Mouse (Mus musculus): ENCODE measurements around the gene H1foo. TPM values are rescaled to one million over a fixed set of nuclear protein-coding genes. Genes with fewer than 3 reads are reported as not detected.
A peak's percentile ranks its signal among the peaks of the same experiment; 100 is the strongest.

Gene H1foo
- polyA plus RNA-seq, 1 experiment from 2014 or later = not detected

GRCm38 (mm10) chr6:115932391-115932790 lies 12.3 kb upstream of the H1foo start:
- Histone ChIP-seq H3K27me3 (ENCODE audit: low read depth, poor library complexity, severe bottlenecking) (no peaks in the 10 kb centered on the region), H3K4me1 (peaks cover 24% of the 10 kb centered on the region), H3K36me3 (no peaks in the 10 kb centered on the region), H3K4me3 (no peak overlapping the region), H3K9me3 (replicated peaks) (no peaks in the 10 kb centered on the region), H3K27ac (replicated peaks) (no peak overlapping the region)
- 91% methylated on average over 3 of the region's 3 CpGs for WGBS
- no peak for DNase-seq (ENCODE audit: low spot score)

DNA sequence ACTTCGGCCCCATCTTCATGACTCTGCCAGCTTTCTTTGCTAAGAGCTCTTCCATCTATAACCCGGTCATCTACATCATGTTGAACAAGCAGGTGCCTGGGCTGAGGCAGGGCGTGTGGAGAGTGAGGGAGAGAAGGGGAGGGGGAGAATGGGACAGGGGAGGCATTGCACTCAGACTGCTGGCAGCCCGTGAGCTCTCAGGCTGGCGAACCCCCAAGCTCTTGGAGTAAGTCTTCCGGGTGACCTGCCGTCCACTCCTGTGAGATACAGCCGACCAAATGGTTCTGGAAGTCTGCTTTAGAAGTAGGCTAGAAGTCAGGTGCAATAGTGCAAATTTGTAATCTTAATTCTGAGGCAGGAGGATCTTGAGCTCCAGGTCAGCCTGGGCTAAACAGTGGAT lies 9.2 kb upstream of the H1foo start:
- Histone ChIP-seq H3K27ac (replicated peaks) (no peak overlapping the region), H3K36me3 (no peaks in the 10 kb centered on the region), H3K9me3 (replicated peaks) (no peaks in the 10 kb centered on the region), H3K4me3 (no peak overlapping the region), H3K4me1 (peaks cover 7% of the 10 kb centered on the region), H3K27me3 (ENCODE audit: low read depth, poor library complexity, severe bottlenecking) (no peaks in the 10 kb centered on the region)
- WGBS = 86% methylated on average over 8 of the region's 8 CpGs
- no peak for DNase-seq (ENCODE audit: low spot score)

DNA sequence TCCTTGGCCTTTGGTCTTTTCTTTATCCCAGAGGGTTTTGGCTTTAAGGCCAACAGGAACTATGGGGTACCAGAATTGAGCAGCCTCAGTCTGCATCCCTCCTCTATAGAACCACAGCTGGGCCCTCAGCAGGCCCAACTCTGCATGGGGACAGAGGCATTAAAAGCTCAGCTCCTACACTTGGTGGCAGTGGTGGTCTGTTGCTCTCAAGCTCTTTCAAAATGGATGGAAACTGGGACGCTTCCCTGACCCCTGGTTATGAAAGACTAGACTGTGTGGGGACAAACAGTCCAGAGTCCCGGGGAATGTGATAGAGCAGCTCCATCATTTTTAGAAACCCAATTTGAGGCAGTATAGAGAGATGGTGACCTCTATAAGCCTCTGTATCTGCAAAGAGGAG lies 6.7 kb upstream of the H1foo start:
- Histone ChIP-seq H3K4me3 (no peak overlapping the region), H3K27me3 (ENCODE audit: low read depth, poor library complexity, severe bottlenecking) (no peaks in the 10 kb centered on the region), H3K9me3 (replicated peaks) (no peaks in the 10 kb centered on the region), H3K36me3 (no peaks in the 10 kb centered on the region), H3K4me1 (peaks cover 13% of the 10 kb centered on the region), H3K27ac (replicated peaks) (no peak overlapping the region)
- no peak for DNase-seq (ENCODE audit: low spot score)
- WGBS = 86% methylated on average over 2 of the region's 2 CpGs

DNA sequence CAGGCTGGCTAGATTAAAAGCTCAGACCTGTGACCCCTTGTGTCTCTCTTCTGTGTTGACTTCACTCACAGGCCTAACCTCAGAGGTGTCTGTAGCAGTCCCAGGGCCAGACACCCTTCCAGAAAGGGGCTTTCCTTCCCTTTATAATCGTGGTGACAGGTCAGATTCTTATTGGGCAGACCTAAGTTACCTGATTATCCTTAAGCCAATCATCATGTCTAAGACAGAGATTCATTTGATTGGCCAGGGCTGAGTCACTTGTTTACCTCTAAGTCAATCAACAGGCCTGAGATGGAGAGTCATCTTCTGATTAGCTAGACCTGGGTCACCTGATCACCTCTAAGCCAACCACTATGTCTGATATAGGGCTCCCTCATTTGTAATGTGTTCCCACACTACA lies 5.9 kb upstream of the H1foo start:
- Histone ChIP-seq H3K27me3 (ENCODE audit: low read depth, poor library complexity, severe bottlenecking) (no peaks in the 10 kb centered on the region), H3K4me3 (no peak overlapping the region), H3K36me3 (no peaks in the 10 kb centered on the region), H3K4me1 (peaks cover 13% of the 10 kb centered on the region), H3K9me3 (replicated peaks) (no peaks in the 10 kb centered on the region), H3K27ac (replicated peaks) (no peak overlapping the region)
- no peak for DNase-seq (ENCODE audit: low spot score)
- WGBS = 89% methylated on average over 1 of the region's 1 CpGs

- WGBS = 85% methylated on average over 1 of the region's 1 CpGs
- no peaks in the 10 kb centered on the region for H3K9me3 ChIP-seq (replicated peaks)
- peaks cover 13% of the 10 kb centered on the region for H3K4me1 ChIP-seq
- H3K36me3 ChIP-seq = no peaks in the 10 kb centered on the region
- no peak overlapping the region for H3K27ac ChIP-seq (replicated peaks)
- no peak for DNase-seq (ENCODE audit: low spot score)
- no peak overlapping the region for H3K4me3 ChIP-seq
- H3K27me3 ChIP-seq (ENCODE audit: low read depth, poor library complexity, severe bottlenecking) = no peaks in the 10 kb centered on the region
Measured at GRCm38 (mm10) chr6:115940603-115941002, 4.1 kb upstream of the H1foo start.

DNA sequence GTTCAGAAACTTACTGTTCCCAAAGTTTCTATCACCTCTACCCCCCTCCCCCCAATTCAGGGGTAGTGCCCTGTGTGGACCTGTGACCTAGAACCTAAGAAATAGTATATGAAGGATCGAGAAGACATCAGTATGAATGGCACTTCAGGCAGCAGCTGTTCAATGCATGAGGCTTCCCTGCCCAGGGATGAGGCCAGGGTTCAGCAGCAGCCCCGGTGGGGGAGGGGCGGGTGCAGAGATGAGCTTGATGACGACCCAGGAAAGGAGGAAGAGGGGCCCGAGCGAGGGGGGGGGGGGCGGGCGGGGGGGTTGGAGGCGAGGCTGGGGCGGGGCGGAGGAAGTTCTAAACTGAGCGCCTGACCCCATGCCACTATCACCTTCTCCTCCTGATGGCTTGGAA lies 3.6 kb upstream of the H1foo start:
- no peaks in the 10 kb centered on the region for H3K9me3 ChIP-seq (replicated peaks)
- no peaks in the 10 kb centered on the region for H3K36me3 ChIP-seq
- no peak overlapping the region for H3K27ac ChIP-seq (replicated peaks)
- DNase-seq (ENCODE audit: low spot score) = peak; percentile 54
- H3K27me3 ChIP-seq (ENCODE audit: low read depth, poor library complexity, severe bottlenecking) = no peaks in the 10 kb centered on the region
- 25% methylated on average over 6 of the region's 12 CpGs for WGBS
- peaks cover 13% of the 10 kb centered on the region for H3K4me1 ChIP-seq
- no peak overlapping the region for H3K4me3 ChIP-seq

GRCm38 (mm10) chr6:115943498-115944427 lies 975 bp upstream of the H1foo start:
- 82% methylated on average over 9 of the region's 9 CpGs for WGBS
- Histone ChIP-seq H3K27me3 (ENCODE audit: low read depth, poor library complexity, severe bottlenecking) (no peaks in the 10 kb centered on the region), H3K36me3 (no peaks in the 10 kb centered on the region), H3K9me3 (replicated peaks) (no peaks in the 10 kb centered on the region), H3K4me1 (peaks cover 12% of the 10 kb centered on the region), H3K27ac (replicated peaks) (no peak overlapping the region), H3K4me3 (no peak overlapping the region)
- DNase-seq (ENCODE audit: low spot score) = no peak

- no peak overlapping the region for H3K4me3 ChIP-seq
- H3K27ac ChIP-seq (replicated peaks) = no peak overlapping the region
- WGBS = 91% methylated on average over 8 of the region's 8 CpGs
- H3K27me3 ChIP-seq (ENCODE audit: low read depth, poor library complexity, severe bottlenecking) = no peaks in the 10 kb centered on the region
- peaks cover 12% of the 10 kb centered on the region for H3K4me1 ChIP-seq
- no peak for DNase-seq (ENCODE audit: low spot score)
- H3K36me3 ChIP-seq = no peaks in the 10 kb centered on the region
- H3K9me3 ChIP-seq (replicated peaks) = no peaks in the 10 kb centered on the region
Measured at GRCm38 (mm10) chr6:115945633-115946032, 895 bp downstream of the H1foo start.

DNA sequence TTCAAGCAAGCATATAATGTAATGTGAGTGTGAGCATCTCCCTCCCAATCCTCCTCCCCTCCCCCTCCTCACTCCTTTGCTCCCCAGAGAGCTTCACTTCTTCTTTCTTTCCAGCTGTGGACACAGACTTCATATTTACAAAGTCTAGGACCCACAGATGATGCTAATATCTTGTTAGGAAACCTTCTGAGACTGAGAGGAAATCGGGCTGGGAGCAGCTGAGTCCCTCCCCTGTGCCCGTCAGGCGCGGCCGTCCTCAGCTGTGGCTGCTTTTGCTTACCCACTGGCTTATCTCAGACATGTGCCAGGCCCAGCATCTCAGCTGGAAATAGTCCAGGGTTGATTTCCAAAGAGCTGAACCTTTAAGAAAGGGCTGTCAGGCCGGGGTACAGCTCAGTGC lies 1.7 kb downstream of the H1foo start:
- Histone ChIP-seq H3K27me3 (ENCODE audit: low read depth, poor library complexity, severe bottlenecking) (no peaks in the 10 kb centered on the region), H3K4me1 (peaks cover 6% of the 10 kb centered on the region), H3K4me3 (no peak overlapping the region), H3K9me3 (replicated peaks) (no peaks in the 10 kb centered on the region; the same call in 1 of the 2 replicates), H3K36me3 (no peaks in the 10 kb centered on the region), H3K27ac (replicated peaks) (no peak overlapping the region)
- no peak for DNase-seq (ENCODE audit: low spot score)
- 72% methylated on average over 6 of the region's 6 CpGs for WGBS

DNA sequence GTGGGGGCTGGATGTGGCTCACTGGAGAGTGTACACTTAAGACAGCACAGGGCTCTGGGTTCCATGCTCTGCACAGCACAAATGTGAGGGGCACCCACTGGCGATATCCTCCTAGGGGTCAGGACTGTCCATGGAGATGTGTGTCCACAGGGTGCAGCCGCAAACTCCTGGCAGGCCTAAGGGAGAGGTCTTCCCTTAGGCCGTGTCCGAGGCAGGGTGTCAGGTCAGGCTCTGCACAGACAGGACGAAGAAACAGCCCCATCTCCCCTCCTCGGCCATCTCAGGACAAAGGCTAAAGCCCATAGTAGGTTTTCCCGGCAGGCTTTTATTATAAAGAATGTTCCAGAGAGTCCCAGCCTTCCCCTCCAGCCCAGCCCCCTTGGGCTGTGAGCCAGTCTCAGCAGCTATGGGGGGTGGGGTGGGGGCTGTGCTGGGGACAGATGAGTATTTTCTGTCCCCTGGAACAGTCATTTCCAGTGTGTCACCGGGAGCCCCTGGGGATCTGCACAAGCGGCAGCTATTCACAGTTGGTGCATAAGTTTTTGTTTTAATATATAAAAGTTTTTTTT lies 9.9 kb downstream of the H1foo start:
- no peaks in the 10 kb centered on the region for H3K36me3 ChIP-seq
- H3K4me1 ChIP-seq = peaks cover 18% of the 10 kb centered on the region
- H3K4me3 ChIP-seq = no peak overlapping the region
- no peaks in the 10 kb centered on the region for H3K27me3 ChIP-seq (ENCODE audit: low read depth, poor library complexity, severe bottlenecking)
- H3K9me3 ChIP-seq (replicated peaks) = no peaks in the 10 kb centered on the region; the same call in 1 of the 2 replicates
- peak overlapping the region; percentile 52 for H3K27ac ChIP-seq (replicated peaks)
- no peak for DNase-seq (ENCODE audit: low spot score)
- WGBS = 83% methylated on average over 9 of the region's 9 CpGs

- no peak for DNase-seq (ENCODE audit: low spot score)
- no peak overlapping the region for H3K4me3 ChIP-seq
- H3K4me1 ChIP-seq = peaks cover 18% of the 10 kb centered on the region
- H3K27me3 ChIP-seq (ENCODE audit: low read depth, poor library complexity, severe bottlenecking) = no peaks in the 10 kb centered on the region
- no peaks in the 10 kb centered on the region; the same call in 1 of the 2 replicates for H3K9me3 ChIP-seq (replicated peaks)
- H3K36me3 ChIP-seq = no peaks in the 10 kb centered on the region
- H3K27ac ChIP-seq (replicated peaks) = no peak overlapping the region
- WGBS = 93% methylated on average over 4 of the region's 4 CpGs
Measured at GRCm38 (mm10) chr6:115955169-115955568, 10.4 kb downstream of the H1foo start.

DNA sequence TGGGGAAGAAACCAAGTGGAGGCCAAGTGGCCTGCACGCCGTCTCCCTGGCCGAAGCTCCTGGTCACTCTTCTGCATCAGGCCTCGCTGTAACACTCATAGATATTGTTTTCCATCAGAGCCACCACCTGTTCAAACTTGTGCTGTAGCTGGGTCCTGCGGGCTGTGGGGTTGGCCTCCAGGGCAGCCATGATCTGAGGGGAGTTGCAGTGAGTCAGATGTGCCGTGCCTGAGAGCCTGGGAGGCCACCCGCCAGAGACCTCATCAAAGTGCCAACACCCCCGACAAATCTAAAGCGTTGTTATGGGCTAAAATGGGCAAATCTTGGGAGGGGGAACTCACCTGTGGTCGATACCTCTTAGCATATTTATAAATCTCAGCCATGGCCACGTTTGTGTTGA lies 10.9 kb downstream of the H1foo start:
- Histone ChIP-seq H3K9me3 (replicated peaks) (no peaks in the 10 kb centered on the region; the same call in 1 of the 2 replicates), H3K27me3 (ENCODE audit: low read depth, poor library complexity, severe bottlenecking) (no peaks in the 10 kb centered on the region), H3K4me3 (no peak overlapping the region), H3K27ac (replicated peaks) (no peak overlapping the region), H3K36me3 (no peaks in the 10 kb centered on the region), H3K4me1 (peaks cover 18% of the 10 kb centered on the region)
- DNase-seq (ENCODE audit: low spot score) = no peak
- WGBS = 89% methylated on average over 11 of the region's 11 CpGs

DNA sequence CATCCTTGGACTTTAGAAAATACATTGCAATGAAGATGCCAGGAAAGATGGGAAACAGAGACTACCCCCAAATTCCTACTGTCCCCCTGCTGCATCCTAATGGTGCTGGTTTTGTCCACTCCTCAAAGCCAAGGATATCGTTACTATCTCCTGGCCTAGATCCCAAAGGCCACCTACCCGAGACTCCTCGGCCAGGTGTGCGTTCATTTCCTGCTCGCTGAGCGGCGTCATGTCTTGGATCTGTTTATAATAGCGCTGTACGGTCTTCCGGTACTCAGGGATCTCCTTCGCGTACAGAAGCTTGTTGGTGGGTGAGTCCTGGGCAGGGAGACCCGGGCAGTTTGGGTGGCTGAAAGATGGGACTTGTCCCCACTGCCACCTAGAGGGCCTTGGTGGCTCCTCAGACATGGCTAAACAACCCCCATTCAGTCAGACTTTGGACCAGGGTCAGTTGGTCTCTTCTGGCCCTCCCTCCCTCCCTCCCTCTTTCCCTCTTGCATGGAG lies 11.7 kb downstream of the H1foo start:
- H3K4me1 ChIP-seq = peaks cover 22% of the 10 kb centered on the region

More for the DNA sequence above, 11.7 kb downstream of the H1foo start:
- no peaks in the 10 kb centered on the region for H3K27me3 ChIP-seq (ENCODE audit: low read depth, poor library complexity, severe bottlenecking)
- DNase-seq (ENCODE audit: low spot score) = no peak
- no peaks in the 10 kb centered on the region for H3K36me3 ChIP-seq
- H3K9me3 ChIP-seq (replicated peaks) = no peaks in the 10 kb centered on the region; the same call in 1 of the 2 replicates
- H3K4me3 ChIP-seq = no peak overlapping the region
- 94% methylated on average over 13 of the region's 13 CpGs for WGBS
- no peak overlapping the region for H3K27ac ChIP-seq (replicated peaks)
